30 mouse cellular contexts compared by ENCODE assay signal in the genomic region with DNA sequence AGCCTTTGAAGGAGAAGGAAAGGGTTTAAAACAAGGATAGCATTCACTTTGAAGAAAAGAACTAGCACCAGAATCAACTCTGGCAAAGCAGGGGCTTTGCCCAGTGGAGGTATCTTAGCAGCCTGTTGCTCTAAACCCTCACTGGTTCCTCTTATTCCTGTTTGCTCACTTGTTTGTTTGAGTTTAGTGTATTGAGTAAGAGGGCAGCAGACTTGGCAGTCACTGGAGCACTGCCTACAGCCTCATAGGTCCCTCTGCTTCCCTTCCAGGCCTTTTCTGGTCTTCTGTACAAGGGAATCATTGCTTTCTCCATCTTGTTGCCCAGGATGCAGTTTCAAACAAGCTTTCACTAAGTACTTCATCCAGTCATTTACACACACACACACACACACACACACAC. TPM values are rescaled to one million over a fixed set of nuclear protein-coding genes. Genes with fewer than 3 reads are reported as not detected.
A peak's percentile ranks its signal among the peaks of the same experiment; 100 is the strongest.
DNase-seq lines count a peak whose midpoint lies in the region; ATAC-seq and TF ChIP-seq lines count a peak whose summit lies in the region.
"Had no signal": no experiment of that assay in that cellular context is flagged by ENCODE, and none has a peak within 500 bp of the region (broad histone marks: within the 10 kb centered on the region; RNA-seq: fewer than 3 reads in every experiment).

No protein-coding gene starts in this region.

- peak; percentile 71 for ATAC-seq in liver, embryonic 16.5 days (ENCODE audit: low read depth)
- ATAC-seq: CD4-positive, CD25-positive, alpha-beta regulatory T cell, adult 4 months; forebrain, embryonic 15.5 days had no signal

- no peak overlapping the region for H3K4me2 ChIP-seq in liver, embryonic 16.5 days (ENCODE audit: low read depth, low read length)
- H3K4me2 ChIP-seq: embryonic facial prominence, embryonic 13.5 days; forebrain, embryonic 12.5 days; forebrain, embryonic 15.5 days; heart, embryonic 13.5 days; hindbrain, embryonic 12.5 days; hindbrain, embryonic 15.5 days had no signal

- peaks cover 44% of the 10 kb centered on the region for H3K4me1 ChIP-seq in liver, adult 2 months (ENCODE audit: control insufficient read depth, insufficient read depth, low read length)
- no peaks in the 10 kb centered on the region; the same call in 1 of the 2 replicates for H3K4me1 ChIP-seq in liver, embryonic 16.5 days (ENCODE audit: control insufficient read depth, low read depth, low read length)
- H3K4me1 ChIP-seq: embryonic facial prominence, embryonic 10.5 days; embryonic facial prominence, embryonic 13.5 days; forebrain, embryonic 12.5 days; forebrain, embryonic 15.5 days; hindbrain, embryonic 12.5 days; hindbrain, embryonic 15.5 days had no signal

- H3K27me3 ChIP-seq in liver, adult 2 months (ENCODE audit: control insufficient read depth, insufficient read depth, low read length) = no peaks in the 10 kb centered on the region
- no peaks in the 10 kb centered on the region for H3K27me3 ChIP-seq in liver, embryonic 16.5 days (ENCODE audit: control insufficient read depth, insufficient read depth, low read depth, low read length)
- H3K27me3 ChIP-seq: embryonic facial prominence, embryonic 13.5 days; forebrain, embryonic 12.5 days; forebrain, embryonic 15.5 days; heart, embryonic 13.5 days; hindbrain, embryonic 12.5 days; hindbrain, embryonic 15.5 days had no signal

- H3K9me3 ChIP-seq in liver, embryonic 16.5 days (replicated peaks; ENCODE audit: control insufficient read depth, low read length) = no peaks in the 10 kb centered on the region
- H3K9me3 ChIP-seq: embryonic facial prominence, embryonic 10.5 days; embryonic facial prominence, embryonic 13.5 days; forebrain, embryonic 12.5 days; forebrain, embryonic 15.5 days; heart, embryonic 10.5 days; heart, embryonic 13.5 days; hindbrain, embryonic 12.5 days; hindbrain, embryonic 15.5 days had no signal

- no peak for TF ChIP-seq POLR2A in liver, adult 2 months (IDR thresholded peaks at IDR 0.05; ENCODE audit: extremely low read depth, insufficient read depth, low read length)

- peak; percentile 97 for DNase-seq in liver, adult 2 months (ENCODE audit: extremely low read depth, low read depth, low spot score)
- DNase-seq in liver = no peak
- DNase-seq in lung, adult 18-20 months = peak; percentile 10 to 35
- no peak for DNase-seq in lung, postnatal 25 days (ENCODE audit: low spot score)
- peak; percentile 56 for DNase-seq in adipocyte (ENCODE audit: low spot score)
- no peak for DNase-seq in cerebellum, adult 11 months
- DNase-seq: adrenal gland, postnatal 14 days; cerebellum, adult 11-12 months; cerebellum, adult 8-10 months; cerebellum, postnatal 10 days; cerebellum, postnatal 36 days; embryo, embryonic 11 days; gastrocnemius, postnatal 25 days; heart, adult 2 months had no signal

- no peaks in the 10 kb centered on the region; the same call in 1 of the 2 replicates for H3K79me2 ChIP-seq in liver, adult 2 months (ENCODE audit: control insufficient read depth, insufficient read depth, low read length)

- H3K4me3 ChIP-seq in liver, adult 2 months (ENCODE audit: insufficient read depth, low read depth, low read length) = no peak overlapping the region
- H3K4me3 ChIP-seq in liver, embryonic 16.5 days (ENCODE audit: low read depth, low read length) = no peak overlapping the region
- H3K4me3 ChIP-seq: embryonic facial prominence, embryonic 10.5 days; embryonic facial prominence, embryonic 13.5 days; erythroblast, embryonic 14.5 days; forebrain, embryonic 12.5 days; forebrain, embryonic 15.5 days; heart, adult 2 months; heart, embryonic 10.5 days; heart, embryonic 13.5 days; hindbrain, embryonic 12.5 days; hindbrain, embryonic 15.5 days had no signal

- H3K36me3 ChIP-seq in liver, adult 2 months (ENCODE audit: control insufficient read depth, insufficient read depth, low read length) = peaks cover 12% of the 10 kb centered on the region
- H3K36me3 ChIP-seq in liver, embryonic 16.5 days (ENCODE audit: control insufficient read depth, insufficient read depth) = no peaks in the 10 kb centered on the region
- H3K36me3 ChIP-seq: embryonic facial prominence, embryonic 10.5 days; embryonic facial prominence, embryonic 13.5 days; forebrain, embryonic 12.5 days; forebrain, embryonic 15.5 days; heart, embryonic 10.5 days; heart, embryonic 13.5 days; hindbrain, embryonic 12.5 days; hindbrain, embryonic 15.5 days had no signal

- H3K27ac ChIP-seq in liver, adult 2 months (replicated peaks; ENCODE audit: insufficient read depth, low read depth, low read length) = peak overlapping the region; percentile 74
- no peak overlapping the region; the same call in 1 of the 2 replicates for H3K27ac ChIP-seq in liver, embryonic 16.5 days (ENCODE audit: low read length)
- H3K27ac ChIP-seq: embryonic facial prominence, embryonic 10.5 days; embryonic facial prominence, embryonic 13.5 days; forebrain, embryonic 12.5 days; forebrain, embryonic 15.5 days; heart, adult 2 months; heart, embryonic 10.5 days; heart, embryonic 13.5 days; hindbrain, embryonic 12.5 days; hindbrain, embryonic 15.5 days had no signal

- peak overlapping the region; percentile 36 for H3K9ac ChIP-seq in liver, adult 2 months (ENCODE audit: low read depth, low read length)
- no peak overlapping the region for H3K9ac ChIP-seq in liver, embryonic 16.5 days (ENCODE audit: low read depth, low read length)
- H3K9ac ChIP-seq: embryonic facial prominence, embryonic 13.5 days; forebrain, embryonic 12.5 days; forebrain, embryonic 15.5 days; heart, embryonic 13.5 days; hindbrain, embryonic 12.5 days; hindbrain, embryonic 15.5 days had no signal

- no peak for TF ChIP-seq CTCF in liver, adult 2 months (IDR thresholded peaks at IDR 0.05; ENCODE audit: low read depth, low read length)

RNA-seq across cellular contexts. Expression of a gene that starts 3.5 kb away (rescaled TPM):
- 4,448 and 10,515 TPM in 2 replicates for total RNA-seq in liver, adult 2 months (2014; rRNA removed)
- polyA plus RNA-seq in liver, adult 2 months (2012; rRNA removed) = 1,879 and 1,952 TPM in 2 replicates
- polyA plus RNA-seq in liver, embryonic 16.5 days (2015; fragmentation: Nextera tagmentation; extraction: Ambion mirVana) = 679 TPM in 2 replicates
- total RNA-seq: gastrocnemius, postnatal 25 days; heart, adult 2 months; heart, postnatal 25 days; hematopoietic stem cell, adult 5-6 weeks; MEL had no signal
- polyA plus RNA-seq: C2C12; CD4-positive, CD25-positive, alpha-beta regulatory T cell, adult 4 months; cortical plate, adult 2 months; embryonic facial prominence, embryonic 10.5 days; embryonic facial prominence, embryonic 13.5 days; forebrain, embryonic 12.5 days; forebrain, embryonic 15.5 days; heart, adult 2 months; hindbrain, embryonic 12.5 days had no signal

RNA-seq across cellular contexts. Expression of a gene that starts 51.9 kb away (rescaled TPM):
- 54.5 and 69.7 TPM in 2 replicates for total RNA-seq in liver, adult 2 months (2014; rRNA removed)
- polyA plus RNA-seq in liver, adult 2 months (2012; rRNA removed) = 50.1 and 57.4 TPM in 2 replicates
- polyA plus RNA-seq in liver, embryonic 16.5 days (2015; fragmentation: Nextera tagmentation; extraction: Ambion mirVana) = 18.9 and 20.3 TPM in 2 replicates
- polyA plus RNA-seq: C2C12; erythroblast, embryonic 14.5 days had no signal

Comparison
In these comparisons a context has a peak if more than half of its experiments do, and no peak if none do; other contexts are left out.
1. DNase-seq: peak in liver, adult 2 months (single experiment), lung, adult 18-20 months (2 of 2) and adipocyte (single experiment); none in liver (single experiment), lung, postnatal 25 days (single experiment) and cerebellum, adult 11 months (single experiment).